ENCODE assay signal across 14 mouse cellular contexts in the genomic region with DNA sequence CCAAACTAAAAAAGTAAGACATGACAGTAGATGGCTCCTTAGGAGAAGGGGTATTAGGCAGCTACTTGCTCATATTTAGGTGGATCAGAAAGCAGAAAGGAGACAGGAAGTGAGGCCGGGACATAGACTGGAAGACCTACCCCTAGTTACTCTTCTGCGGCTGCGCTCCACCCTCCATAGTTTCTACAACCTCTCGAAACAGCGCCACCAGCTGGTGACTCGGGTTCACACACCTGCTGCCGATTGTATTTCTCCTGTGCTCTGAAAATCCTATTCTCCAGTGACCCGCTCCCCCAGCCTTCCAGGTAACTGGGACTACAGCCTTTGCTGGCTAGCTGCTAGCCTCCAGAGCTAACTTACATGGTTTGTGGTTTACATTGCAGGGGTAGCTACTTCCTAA. TPM values are rescaled to one million over a fixed set of nuclear protein-coding genes. Genes with fewer than 3 reads are reported as not detected.
DNase-seq lines count a peak whose midpoint lies in the region; ATAC-seq and TF ChIP-seq lines count a peak whose summit lies in the region.
"Had no signal": no experiment of that assay in that cellular context is flagged by ENCODE, and none has a peak within 500 bp of the region (broad histone marks: within the 10 kb centered on the region; RNA-seq: fewer than 3 reads in every experiment).

No protein-coding gene starts in this region.

- no peak overlapping the region for H3K4me3 ChIP-seq in gastrocnemius, adult 2 months
- no peak overlapping the region for H3K4me3 ChIP-seq in lung, embryonic 14.5 days (ENCODE audit: low read depth, low read length)
- H3K4me3 ChIP-seq in G1E (ENCODE audit: low read depth, low read length), result no peak overlapping the region
- no peak overlapping the region for H3K4me3 ChIP-seq in testis, adult 2 months (ENCODE audit: control insufficient read depth, low read depth, low read length)
- H3K4me3 ChIP-seq in hindbrain, embryonic 10.5 days, result no peak overlapping the region
- H3K4me3 ChIP-seq: forebrain, embryonic 15.5 days; megakaryocyte, embryonic 14.5 days had no signal

- H3K9me3 ChIP-seq in lung, embryonic 14.5 days (ENCODE audit: low read depth, low read length), result no peaks in the 10 kb centered on the region
- peaks cover 13% of the 10 kb centered on the region; the same call in 1 of the 2 replicates for H3K9me3 ChIP-seq in G1E (replicated peaks)
- peaks cover 8% of the 10 kb centered on the region; the same call in 1 of the 2 replicates for H3K9me3 ChIP-seq in hindbrain, embryonic 10.5 days
- H3K9me3 ChIP-seq: forebrain, embryonic 15.5 days had no signal

- ATAC-seq in lung, embryonic 14.5 days (ENCODE audit: insufficient read depth), result no peak
- no peak for ATAC-seq in G1E (ENCODE audit: extremely low read depth, insufficient number of reproducible peaks, low FRiP score, poor library complexity, severe bottlenecking)
- ATAC-seq: forebrain, embryonic 15.5 days had no signal

- no peaks in the 10 kb centered on the region for H3K4me1 ChIP-seq in lung, embryonic 14.5 days (ENCODE audit: insufficient read depth)
- peaks cover 38% of the 10 kb centered on the region for H3K4me1 ChIP-seq in G1E (ENCODE audit: insufficient read depth, low read depth, low read length)
- no peaks in the 10 kb centered on the region; the same call in 1 of the 2 replicates for H3K4me1 ChIP-seq in testis, adult 2 months (ENCODE audit: control insufficient read depth, insufficient read depth, low read length)
- H3K4me1 ChIP-seq in hindbrain, embryonic 10.5 days (replicated peaks), result no peaks in the 10 kb centered on the region
- H3K4me1 ChIP-seq: forebrain, embryonic 15.5 days had no signal

- no peak for DNase-seq in gastrocnemius, adult 2 months
- DNase-seq in gastrocnemius, postnatal 25 days, result no peak
- DNase-seq in lung, embryonic 14.5 days, result peak; percentile 21
- DNase-seq in lung, adult 18-20 months, result no peak
- no peak for DNase-seq in G1E (ENCODE audit: low spot score)
- DNase-seq in frontal cortex, postnatal 36 days (ENCODE audit: low spot score in 2 of 2), result no peak
- no peak for DNase-seq in hindbrain, embryonic 10.5 days (ENCODE audit: low spot score)
- DNase-seq: kidney, postnatal 14 days had no signal

- H3K9ac ChIP-seq in lung, embryonic 14.5 days, result no peak overlapping the region
- H3K9ac ChIP-seq: forebrain, embryonic 15.5 days had no signal

- no peak overlapping the region for H3K4me2 ChIP-seq in lung, embryonic 14.5 days
- H3K4me2 ChIP-seq: forebrain, embryonic 15.5 days had no signal

- H3K27ac ChIP-seq in gastrocnemius, adult 2 months, result no peak overlapping the region
- no peak overlapping the region for H3K27ac ChIP-seq in lung, embryonic 14.5 days (ENCODE audit: low read depth)
- no peak overlapping the region for H3K27ac ChIP-seq in testis, adult 2 months (ENCODE audit: control insufficient read depth, insufficient read depth, low read depth, low read length)
- no peak overlapping the region for H3K27ac ChIP-seq in hindbrain, embryonic 10.5 days
- H3K27ac ChIP-seq: forebrain, embryonic 15.5 days had no signal

- peak; percentile 26 for TF ChIP-seq CTCF in gastrocnemius, adult 2 months (IDR thresholded peaks at IDR 0.05)
- TF ChIP-seq CTCF in lung, embryonic 14.5 days (IDR thresholded peaks at IDR 0.05; ENCODE audit: low read depth), result 0 out of 2 replicates have a peak, but pooled peaks have one; percentile 28
- TF ChIP-seq CTCF in G1E (IDR thresholded peaks at IDR 0.05; ENCODE audit: low read depth, low read length), result peak; percentile 29; the same call in 1 of the 2 replicates
- TF ChIP-seq CTCF in testis, adult 2 months (IDR thresholded peaks at IDR 0.05; ENCODE audit: control insufficient read depth, insufficient read depth, insufficient replicate concordance, low read depth, low read length), result peak; percentile 89; the same call in 1 of the 2 replicates

- intact Hi-C loops in gastrocnemius, adult 2 months (cut with DNase I), result no loop called here

- WGBS in lung, embryonic 14.5 days, result 64% methylated on average over 8 of the region's 8 CpGs
- WGBS in hindbrain, embryonic 10.5 days, result 63% methylated on average over 8 of the region's 8 CpGs

- H3K27me3 ChIP-seq in lung, embryonic 14.5 days (ENCODE audit: insufficient read depth, low read length), result no peaks in the 10 kb centered on the region
- H3K27me3 ChIP-seq in G1E (ENCODE audit: insufficient read depth, low read length), result no peaks in the 10 kb centered on the region
- no peaks in the 10 kb centered on the region for H3K27me3 ChIP-seq in testis, adult 2 months (ENCODE audit: control insufficient read depth, insufficient read depth, low read length)
- H3K27me3 ChIP-seq in hindbrain, embryonic 10.5 days (ENCODE audit: insufficient read depth, poor library complexity, severe bottlenecking), result no peaks in the 10 kb centered on the region
- H3K27me3 ChIP-seq: forebrain, embryonic 15.5 days had no signal

- no peak for TF ChIP-seq POLR2A in testis, adult 2 months (IDR thresholded peaks at IDR 0.05; ENCODE audit: control insufficient read depth, low read depth, low read length)

- H3K36me3 ChIP-seq in lung, embryonic 14.5 days (ENCODE audit: insufficient read depth), result no peaks in the 10 kb centered on the region
- no peaks in the 10 kb centered on the region for H3K36me3 ChIP-seq in G1E (replicated peaks)
- no peaks in the 10 kb centered on the region for H3K36me3 ChIP-seq in testis, adult 2 months (ENCODE audit: control insufficient read depth, insufficient read depth, low read length)
- no peaks in the 10 kb centered on the region for H3K36me3 ChIP-seq in hindbrain, embryonic 10.5 days
- H3K36me3 ChIP-seq: forebrain, embryonic 15.5 days had no signal

RNA-seq across cellular contexts. Expression of a gene that starts 16.6 kb away (rescaled TPM):
- 1 to 10 TPM; 4.0 to 4.9 TPM for total RNA-seq in gastrocnemius, adult 2 months (2021)
- 1 to 10 TPM; 3.4 to 3.6 TPM for total RNA-seq in gastrocnemius, postnatal 25 days (2021)
- polyA plus RNA-seq in lung, embryonic 14.5 days (2014; fragmentation: Nextera tagmentation; extraction: Ambion mirVana), result 62.3 and 69.8 TPM in 2 replicates
- 82.3 and 85.9 TPM in 2 replicates for total RNA-seq in G1E (2014; fragmentation: Nextera tagmentation)
- 101 and 118 TPM in 2 replicates for total RNA-seq in G1E (2017)
- 27.0 and 27.7 TPM in 2 replicates for polyA plus RNA-seq in G1E (2012)
- polyA plus RNA-seq in testis, adult 2 months (2012; rRNA removed), result 3.9 and 4.9 TPM in 2 replicates
- polyA plus RNA-seq in hindbrain, embryonic 10.5 days (2016; fragmentation: Nextera tagmentation; extraction: Ambion mirVana), result 64.8 and 87.8 TPM in 2 replicates

RNA-seq across cellular contexts. Expression of a gene that starts 37.5 kb away (rescaled TPM):
- not detected for total RNA-seq in gastrocnemius, adult 2 months (2021)
- not detected for total RNA-seq in gastrocnemius, postnatal 25 days (2021)
- polyA plus RNA-seq in lung, embryonic 14.5 days (2014; fragmentation: Nextera tagmentation; extraction: Ambion mirVana), result not detected in 2 replicates
- total RNA-seq in G1E (2014; fragmentation: Nextera tagmentation), result not detected in 2 replicates
- not detected in 2 replicates for total RNA-seq in G1E (2017)
- not detected in 2 replicates for polyA plus RNA-seq in G1E (2012)
- not detected in 2 replicates for polyA plus RNA-seq in testis, adult 2 months (2012; rRNA removed)
- polyA plus RNA-seq in hindbrain, embryonic 10.5 days (2016; fragmentation: Nextera tagmentation; extraction: Ambion mirVana), result not detected in 2 replicates
- polyA plus RNA-seq: embryonic facial prominence, embryonic 11.5 days; forebrain, embryonic 15.5 days; heart, embryonic 14.5 days; limb, embryonic 14.5 days had no signal

Comparison
In these comparisons a context has a peak if more than half of its experiments do, and no peak if none do; other contexts are left out.
1. CTCF ChIP-seq: peak in every context shown above with its lines; median percentile 89 in testis, adult 2 months; 29 in G1E; 28 in lung, embryonic 14.5 days; 26 in gastrocnemius, adult 2 months.